Mouse (Mus musculus) cerebellum, adult 11 months (tissue): ENCODE measurements at regions not wholly inside any gene's neighbourhood (a gene's known extent, or its start where the extent isn't known, plus 50 kb on each side); places are given as distances from the start of the nearest gene placed in this dataset.

Experiments
- DNase-seq: peaks from one replicate; pipeline ENCODE4 v3.0.0; 2022

DNA sequence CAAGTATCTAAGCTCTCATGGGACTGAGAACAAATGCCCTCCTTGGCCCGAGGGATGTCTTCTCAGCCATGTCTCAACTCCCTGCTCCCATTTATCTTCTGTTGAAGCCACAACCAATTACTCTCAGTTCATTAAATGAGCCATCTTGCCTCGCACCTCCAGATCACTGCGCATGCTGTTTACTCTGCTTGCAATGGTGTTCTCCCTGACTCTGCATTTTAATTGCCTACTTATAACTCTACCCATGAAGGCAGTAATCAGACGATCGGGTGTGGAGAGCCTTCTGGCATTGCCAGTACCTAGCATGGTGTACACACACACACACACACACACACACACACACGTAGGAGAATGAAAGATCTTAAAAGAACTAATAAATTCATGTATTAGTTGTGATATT is 306.1 kb upstream of the Myt1l start:
- DNase-seq: no peak

DNA sequence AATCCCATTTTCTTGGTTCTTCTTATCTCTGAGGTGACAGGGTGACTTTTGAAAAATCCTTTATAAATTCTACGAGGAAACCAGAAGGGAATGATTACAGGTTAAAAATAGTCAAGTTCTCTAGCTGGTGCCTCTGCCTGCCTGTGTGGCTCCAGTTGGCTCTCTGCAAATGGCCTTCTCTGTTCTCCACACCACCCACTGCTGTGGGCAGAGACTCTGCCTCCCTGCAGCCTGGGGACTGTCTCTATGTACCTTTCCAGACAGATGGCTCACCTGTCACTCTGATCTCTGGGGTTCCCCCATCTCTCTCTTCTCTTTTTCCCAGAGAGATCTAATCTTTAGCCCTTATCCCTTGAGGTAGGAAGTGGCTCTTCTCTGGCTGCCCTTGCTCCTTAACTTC is 302.2 kb upstream of the Myt1l start:
- no peak for DNase-seq

DNA sequence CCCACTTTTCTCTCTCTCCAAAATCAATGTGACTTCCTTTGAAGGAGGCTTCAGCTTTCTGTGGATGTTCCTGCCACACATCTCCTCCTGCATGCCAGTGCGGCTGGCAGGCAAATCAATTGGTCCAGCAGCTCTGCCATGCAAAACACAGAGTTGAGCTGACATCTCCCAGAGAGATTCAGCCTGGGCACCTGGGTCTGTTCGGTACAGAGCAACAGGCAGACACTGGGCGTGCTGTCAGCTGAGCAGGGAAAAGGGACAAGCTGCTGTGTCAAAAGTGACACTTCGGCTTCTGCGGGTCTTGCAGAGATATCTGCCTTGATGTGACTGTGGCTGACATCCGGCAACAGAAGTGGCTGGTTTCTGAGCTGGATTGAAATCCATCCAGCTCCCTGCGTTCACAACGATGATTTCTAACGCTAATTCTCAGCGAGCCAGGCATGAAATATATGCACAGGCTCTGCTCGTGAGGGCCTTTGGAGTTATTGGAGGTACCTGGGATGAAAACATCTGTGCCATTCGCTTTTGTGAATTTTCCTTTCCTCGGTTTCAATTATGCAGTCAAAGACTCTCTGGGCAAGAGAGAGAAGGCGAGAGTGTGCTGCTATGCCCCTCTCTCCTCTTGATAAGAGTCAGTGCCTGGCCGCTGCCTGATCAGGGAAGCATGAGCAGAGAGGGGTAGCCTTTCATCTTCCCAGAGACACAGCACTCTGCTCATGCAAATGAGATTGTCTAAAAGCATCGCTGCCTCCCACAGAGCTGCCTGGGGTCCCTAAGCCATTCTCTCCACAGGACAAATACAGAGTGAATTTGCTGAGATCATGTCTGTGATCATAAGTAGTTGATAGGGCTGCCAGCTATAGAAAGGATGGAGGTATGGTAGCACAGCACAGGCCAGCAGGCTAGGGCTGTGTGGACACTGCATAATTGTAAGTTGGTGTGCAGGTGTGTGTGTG is 295.4 kb upstream of the Myt1l start:
- DNase-seq: no peak

DNA sequence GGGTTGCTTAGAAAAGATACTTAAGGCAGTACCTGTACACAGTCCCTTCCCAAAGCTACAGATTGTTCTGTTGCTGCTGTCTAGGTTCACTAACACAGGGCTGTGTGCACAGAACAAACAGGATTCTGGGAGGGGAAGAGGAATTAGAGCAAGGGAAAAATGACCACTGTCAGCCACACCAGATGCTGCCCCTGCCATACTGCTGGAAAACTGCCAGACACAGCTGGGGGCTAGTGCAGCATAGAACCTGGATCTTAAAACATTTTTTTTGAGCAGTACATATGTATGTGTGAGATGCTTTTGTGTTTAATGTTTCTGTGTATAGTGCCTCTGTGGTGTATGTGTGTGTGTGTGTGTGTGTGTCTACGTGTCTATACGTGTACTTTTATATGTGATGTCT is 291.7 kb upstream of the Myt1l start:
- DNase-seq: no peak

DNA sequence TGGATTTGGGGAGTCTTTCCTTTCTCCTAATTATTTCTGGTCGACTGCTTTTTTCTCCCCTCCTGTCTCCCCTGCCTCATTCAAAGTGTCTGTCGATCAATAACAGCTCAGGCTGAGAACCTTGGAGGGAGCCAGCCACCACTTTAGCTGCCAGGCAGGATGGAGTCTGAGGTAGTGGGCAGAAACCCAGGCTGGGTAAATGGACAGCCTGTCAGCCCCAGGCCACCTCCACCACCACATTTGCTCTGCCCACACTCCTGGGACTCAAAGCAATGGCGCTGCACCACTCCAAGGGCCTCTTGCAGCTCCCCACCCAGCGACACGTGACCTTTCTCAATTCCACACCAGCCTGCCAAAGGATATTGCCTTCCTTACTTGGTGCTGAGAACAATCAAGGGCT is 290.7 kb upstream of the Myt1l start:
- no peak for DNase-seq

DNA sequence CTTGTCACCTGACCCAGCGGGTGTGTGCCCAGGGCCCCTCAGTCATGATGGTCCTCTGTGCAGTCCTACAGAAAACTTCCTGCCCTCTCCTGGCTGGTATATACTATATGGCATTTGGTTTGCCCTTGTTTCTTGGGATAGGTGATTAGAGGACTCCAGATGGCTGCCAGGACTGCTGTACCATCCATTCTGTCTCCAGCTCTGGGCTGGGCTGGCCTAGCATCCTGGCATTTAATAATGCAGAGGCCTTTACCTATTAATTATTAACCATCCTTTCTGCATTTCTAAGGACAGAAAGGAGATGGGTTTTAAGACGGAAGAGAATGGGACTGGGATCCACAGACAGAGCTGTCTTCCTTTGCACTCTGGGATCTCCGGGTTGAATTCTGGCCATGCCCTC is 288.7 kb upstream of the Myt1l start:
- DNase-seq: no peak

DNA sequence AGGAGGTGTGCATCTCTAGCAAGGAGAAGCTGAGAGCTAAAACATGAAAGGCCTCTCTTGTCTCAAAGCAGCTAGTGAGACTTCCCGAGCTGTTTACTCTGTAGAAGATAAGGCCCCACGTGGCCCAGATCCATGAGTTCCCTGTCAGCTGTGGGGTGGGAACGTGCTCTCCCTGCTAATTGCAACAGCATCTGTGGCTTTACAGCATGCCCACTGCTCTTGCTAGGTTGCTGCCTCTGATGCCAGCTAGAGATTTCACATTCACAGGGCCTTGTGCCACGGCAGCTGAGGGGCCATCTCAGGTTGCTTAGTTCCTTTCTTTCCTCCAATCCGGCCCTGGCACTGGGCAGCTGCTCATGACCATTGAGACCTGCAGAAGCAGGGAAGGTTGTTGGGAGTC is 288.2 kb upstream of the Myt1l start:
- DNase-seq: no peak

DNA sequence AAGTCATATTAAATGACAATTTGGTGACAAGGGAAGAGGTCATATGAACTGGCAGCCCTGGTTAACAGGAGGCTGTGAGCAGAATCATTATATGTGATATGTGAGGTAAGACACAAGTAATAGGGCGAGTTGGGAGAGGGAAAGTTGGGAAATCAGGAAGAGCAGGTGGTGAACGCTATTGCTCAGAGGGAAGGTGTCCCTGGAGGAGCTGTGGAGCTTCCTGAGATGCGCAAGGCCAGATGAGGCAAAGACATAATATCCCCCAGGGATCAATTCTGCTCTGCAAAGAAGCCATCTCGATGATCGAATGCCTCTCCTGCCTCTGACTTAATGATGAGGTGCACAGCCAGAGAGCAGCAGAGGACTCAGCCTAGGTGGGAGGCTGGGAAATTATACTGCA is 285.1 kb upstream of the Myt1l start:
- DNase-seq: no peak

DNA sequence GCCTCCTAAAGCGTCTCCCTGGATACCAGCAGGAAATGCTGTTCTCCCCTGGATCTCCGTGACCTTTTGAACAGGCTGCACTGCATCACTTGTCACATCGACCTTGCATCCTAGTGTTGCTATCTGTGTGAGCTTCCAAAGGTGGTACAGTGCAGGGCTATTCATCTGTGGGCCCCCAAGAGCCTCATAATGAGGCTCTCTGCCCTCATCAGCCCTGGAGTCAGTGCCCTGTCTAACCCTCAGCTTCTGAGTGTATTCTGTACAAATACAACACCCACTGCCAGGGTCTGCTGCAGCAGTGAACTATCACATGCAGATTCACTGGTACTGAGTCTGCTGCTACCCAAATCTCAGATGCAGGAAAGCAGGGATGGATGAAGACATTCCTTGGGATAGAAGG is 282.1 kb upstream of the Myt1l start:
- no peak for DNase-seq

DNA sequence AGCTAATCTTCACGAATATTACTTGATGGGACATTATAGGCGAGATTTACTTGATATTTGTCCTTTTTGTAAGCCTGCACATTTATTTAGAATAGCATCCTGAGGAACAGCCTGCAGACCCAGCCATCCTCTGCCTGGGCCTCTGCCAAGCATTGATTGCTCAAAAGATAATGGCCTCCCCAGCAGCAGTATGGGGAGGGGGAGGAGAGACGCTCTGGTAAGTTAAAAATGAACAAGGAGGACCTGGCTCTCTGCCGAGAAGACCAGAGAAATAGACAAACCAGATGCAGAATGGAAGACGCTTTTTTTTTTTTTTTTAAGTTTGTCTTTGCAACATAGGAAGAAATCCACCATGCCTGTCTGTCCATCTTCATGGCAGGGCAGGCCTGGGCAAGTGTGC is 280.8 kb upstream of the Myt1l start:
- DNase-seq: no peak

DNA sequence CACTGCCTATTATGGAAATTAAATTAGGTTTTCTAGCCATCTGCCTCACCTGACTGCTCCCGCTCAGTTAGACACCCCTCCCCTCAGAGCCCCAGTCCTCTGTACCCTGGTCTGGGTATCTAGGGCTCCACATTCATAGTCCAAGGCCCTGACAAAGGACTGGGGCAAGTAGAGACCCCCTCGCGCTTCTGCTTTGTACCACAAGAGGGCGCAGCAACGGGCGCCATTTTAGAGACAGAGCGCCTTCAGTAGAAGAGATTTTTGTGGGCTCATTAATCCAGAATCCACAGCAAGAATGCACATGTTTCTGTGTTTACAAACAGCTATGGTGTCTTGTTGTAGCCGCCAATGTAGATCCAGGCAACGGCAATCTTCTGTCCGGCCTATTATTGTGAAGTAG is 279.7 kb upstream of the Myt1l start:
- DNase-seq: no peak

DNA sequence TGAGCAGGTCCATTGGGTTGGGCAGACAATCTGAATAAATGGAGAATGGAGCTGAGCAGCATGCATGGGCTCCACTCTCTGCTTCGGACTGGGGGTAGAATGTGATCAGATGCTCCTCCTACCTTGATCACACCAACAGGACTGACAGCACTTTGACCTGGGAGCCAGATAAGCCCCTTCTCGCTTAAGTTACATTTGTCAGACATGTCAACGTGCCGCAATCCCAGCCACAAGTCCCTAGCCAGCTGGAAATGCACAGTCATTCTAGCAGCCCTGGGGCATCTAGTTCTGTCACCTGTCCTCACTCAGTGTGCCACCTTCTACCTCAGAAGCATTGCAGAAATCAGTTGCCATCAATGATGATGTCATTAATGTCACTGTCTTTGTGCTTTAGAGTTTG is 272.1 kb upstream of the Myt1l start:
- DNase-seq: no peak

DNA sequence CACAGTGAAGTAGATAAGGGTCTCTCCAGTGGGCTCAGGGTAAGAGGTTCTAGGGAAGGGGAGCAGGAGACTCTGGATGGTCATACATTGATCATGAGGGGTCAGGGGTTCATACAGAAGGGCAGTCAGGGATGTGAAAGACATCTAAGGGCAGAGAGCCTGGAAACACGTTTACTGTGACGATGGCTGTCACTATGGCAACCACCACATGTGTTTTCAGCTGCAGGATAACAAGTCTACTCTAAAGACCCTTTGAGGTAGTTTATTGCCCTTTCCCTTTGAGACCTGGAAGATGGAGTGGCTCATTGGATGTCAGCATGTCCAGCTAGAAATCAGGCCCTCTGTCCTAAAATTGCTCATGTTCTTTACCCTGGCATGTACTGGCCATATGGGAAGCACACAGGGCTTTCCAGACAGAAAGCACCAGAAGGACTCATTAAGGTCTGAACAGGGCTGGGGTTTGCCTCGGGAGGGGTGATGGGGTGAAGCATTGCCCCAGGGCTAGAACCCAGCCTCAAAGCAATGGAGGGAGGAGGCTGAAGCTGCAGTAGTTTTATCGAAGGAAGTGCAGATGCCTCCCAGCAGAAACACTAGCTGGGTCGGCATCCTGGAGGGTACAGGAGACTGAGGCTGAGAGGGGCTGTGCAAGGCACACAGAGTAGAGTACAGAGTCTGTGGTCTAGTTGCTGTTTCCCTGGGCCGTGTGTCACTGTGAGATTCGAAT is 271.0 kb upstream of the Myt1l start:
- DNase-seq: no peak

DNA sequence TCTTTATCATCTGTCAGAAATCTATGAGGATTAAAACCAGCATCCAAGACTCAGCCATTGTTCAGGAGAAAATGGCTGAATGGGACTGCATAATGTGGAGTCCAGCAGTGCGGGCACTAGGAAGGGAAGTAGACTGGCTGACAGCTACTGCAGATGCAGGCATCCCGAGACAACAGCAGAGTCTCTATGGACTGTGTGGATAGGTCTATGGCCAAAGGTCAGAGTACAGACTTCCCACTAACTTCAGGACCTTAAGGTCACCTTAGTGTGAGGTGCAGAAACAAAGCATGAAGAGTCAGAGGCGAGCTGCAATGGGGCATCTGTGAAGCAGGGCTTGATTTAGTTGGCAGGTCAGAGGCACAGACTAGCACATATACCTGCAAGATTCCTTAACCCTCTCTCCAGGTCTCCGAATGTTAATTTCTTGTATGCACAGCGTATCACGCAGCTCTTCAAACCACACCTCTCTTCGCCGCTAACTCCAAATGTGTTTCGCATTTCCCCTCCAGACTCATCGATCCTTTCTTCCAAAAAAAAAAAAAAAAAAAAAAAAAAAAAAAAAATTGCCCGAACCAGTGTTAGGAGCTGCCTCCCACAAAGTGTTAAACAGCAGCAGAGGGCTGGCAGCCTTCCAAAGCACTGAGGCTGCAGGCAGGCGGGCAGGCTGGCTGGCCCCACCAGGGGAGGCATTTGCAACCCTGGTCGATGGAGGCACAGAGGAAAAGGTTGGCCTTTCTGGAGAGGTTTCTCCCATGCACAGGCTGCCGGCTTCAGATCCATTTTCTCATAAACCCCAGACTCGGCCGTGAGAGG is 270.2 kb upstream of the Myt1l start:
- DNase-seq: no peak

DNA sequence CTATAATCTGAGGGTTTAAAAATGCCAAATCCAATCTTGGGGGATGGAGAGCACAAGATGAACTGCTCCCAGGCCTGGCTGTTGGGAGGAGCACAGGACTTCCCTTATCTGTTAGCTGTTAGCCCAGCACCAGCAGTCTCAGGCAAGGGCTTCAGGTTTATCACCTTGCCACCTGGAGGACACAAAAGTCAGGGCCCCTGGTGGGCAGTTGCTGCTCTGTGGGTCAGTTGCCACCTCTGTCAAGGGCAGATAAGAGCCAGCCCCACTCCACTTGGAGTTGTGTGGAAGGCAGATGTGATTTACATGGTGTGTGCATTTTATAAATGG is 269.7 kb upstream of the Myt1l start:
- no peak for DNase-seq

DNA sequence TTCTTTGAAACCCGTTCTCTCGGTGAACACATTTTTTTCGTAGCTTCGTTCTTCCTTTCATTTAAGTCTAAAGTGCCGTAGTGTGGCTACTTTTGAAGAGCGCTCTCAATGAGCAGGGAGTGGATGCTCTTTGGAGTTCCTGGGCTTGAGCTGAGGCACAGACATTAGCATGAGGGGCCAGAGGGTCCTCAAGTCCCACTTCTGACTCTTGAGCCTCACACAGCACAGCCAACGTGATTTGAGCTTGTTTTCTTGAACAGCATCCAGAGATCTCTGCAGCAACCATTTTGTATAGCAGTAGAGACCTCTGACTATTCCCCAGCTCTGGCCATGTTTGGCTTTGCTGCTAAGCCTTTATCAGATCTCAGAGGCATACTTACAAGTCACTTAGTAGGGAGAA is 269.2 kb upstream of the Myt1l start:
- DNase-seq: no peak

DNA sequence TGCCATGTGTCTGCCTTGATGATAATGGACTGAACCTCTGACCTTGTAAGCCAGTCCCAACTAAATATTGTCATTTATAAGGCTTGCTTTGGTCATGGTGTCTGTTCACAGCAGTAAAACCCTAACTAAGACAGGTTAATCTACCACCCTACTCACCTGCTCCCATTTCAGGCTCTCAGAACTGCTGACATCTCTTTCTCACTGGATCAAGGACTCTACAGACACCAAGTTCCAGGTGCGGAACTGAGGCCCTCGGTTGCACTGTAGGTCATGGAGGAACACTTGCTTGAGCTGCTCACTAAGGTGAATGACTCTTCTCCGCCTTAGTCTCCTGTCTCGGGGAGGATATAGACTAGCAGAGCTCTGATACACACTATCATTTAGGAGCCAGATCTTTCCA is 254.0 kb upstream of the Myt1l start:
- DNase-seq: no peak

DNA sequence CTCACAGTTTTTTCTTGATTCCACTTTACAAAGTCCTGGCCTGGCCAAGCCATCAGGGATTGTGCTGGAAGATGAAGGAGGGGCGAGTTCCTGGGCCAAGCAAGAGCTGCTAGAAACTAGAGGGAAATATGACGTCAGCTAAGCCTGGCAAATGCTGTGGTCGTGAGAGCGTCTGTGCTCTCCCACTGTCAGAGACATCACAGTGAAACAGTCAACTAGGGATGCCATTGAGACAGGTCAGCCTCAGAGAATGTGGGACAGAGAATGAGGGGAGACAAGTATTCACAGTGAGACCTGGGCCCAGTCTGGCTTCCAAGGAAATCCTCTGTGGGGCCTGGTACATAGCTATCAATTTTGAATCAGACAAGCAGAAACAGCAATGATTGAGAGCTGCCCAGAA is 252.5 kb upstream of the Myt1l start:
- no peak for DNase-seq

DNA sequence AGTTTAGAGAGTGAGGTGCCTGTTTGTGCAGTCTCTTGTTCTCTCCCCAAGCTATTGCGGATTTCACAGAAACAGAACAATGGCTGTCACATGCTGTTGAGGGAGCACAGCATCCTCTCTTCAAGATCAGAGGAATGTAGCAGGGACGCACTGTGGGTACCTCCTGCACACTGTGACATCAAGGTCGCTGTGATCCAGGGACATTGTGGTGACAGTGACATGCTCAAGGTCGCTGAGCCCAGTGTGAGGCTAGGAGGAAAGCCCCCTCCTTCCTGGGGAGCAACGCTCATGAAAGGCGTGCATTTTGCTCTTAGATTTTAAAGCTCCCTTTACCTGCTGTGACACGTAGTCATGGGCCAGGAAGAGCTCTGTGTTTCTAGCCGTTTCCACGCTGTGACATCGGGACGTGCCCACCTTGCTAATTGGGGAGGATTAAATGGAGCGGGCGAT is 248.5 kb upstream of the Myt1l start:
- no peak for DNase-seq

DNA sequence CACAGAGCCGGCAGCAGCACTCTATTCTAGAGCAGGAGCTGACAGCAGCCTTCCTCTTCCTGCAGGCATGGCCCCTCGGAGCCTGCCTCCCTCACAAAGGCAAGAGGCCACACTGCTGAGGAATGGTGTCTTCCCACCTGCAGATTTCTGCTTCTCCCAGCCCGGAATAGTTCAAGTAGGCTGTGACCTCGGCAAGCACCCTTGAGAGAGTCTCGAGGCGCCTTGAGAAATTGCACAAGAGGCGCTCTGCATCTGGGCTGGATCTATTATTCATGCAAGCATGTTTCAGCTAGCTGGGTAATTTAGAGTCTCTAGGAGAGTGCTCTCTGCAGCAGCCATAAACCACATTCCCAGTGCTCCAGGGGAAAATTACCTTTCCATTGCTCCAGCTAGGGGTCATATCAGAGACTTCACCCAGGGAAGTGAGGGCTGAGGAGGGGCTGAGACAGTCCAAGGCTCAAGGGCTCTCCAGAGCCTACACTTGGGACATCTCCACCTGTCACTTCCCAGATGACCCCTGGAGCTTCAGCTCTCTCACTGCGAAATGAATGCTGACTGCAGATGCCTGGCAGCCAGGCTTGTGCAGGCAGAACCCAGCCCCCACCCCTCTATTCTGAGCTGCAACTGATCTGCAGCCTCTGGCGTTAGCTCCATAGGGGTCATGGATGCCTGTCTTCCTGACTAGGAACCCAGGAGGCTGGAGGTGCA is 247.9 kb upstream of the Myt1l start:
- no peak for DNase-seq

DNA sequence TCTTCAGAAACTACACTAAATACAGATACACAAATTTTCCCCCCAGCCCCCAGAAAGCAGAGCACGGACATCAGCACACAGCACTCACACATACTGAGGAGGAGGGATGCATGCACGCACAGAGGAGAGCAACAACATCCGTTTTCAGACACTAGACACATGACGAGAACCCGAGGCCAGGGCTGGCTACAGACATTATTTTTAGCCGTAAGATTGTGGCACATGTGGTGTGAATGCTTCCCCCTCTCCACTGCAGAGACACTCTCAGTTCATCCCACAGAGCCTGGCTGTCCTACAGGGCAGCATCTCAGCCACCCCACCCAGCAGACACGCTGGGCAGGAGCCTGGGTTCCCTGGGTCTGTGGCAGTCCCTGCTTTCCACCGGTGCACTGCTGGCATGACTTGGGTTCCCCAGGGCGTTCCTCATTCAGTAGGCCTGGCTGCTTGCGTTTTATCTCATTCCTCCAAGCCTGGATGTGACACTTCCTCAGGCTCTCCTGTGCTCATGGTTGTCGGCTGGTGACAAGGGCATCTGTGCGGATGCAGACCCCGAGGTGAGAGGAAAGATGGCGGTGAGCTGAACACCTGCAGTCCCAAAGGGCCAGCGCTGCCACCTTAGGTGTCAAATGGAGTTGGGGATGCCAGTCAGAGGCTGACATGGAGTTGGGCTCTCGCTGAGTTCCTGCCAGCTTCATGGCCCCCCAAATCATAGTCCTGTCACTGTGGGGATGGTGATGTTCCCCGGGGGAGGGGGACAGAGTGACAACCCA is 247.1 kb upstream of the Myt1l start:
- DNase-seq: no peak

DNA sequence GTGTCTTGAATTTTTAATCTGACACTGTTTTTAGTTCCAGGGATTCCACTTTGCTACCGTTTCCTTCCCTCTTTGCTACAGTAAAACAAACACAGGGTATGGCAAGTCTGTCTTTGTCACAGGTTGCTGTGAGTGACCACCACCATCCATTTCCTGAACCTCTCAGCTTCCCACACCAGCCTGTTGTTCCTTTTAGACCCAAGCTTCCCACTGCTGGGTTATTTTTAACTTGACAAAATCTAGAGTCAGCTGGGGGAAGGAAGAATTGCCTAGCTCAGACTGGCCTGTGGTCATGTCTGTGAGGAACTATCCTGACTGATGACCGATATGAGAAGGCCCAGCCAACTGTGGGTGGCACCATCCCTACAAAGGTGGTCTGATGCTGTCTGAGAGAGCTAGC is 239.4 kb upstream of the Myt1l start:
- no peak for DNase-seq
